Mouse (Mus musculus): ENCODE data around the gene H2al1k.
"Not testable (repeated sequence)": the region's sequence is repeated elsewhere in the genome, so short reads cannot be mapped to it uniquely, and the experiment has no call there.

The H2al1k gene

GRCm38 (mm10) chrX:9350327-9350726, at the start of gene H2al1k:
H2al1k (plus strand) TSS chrX:9350627.
- not testable (repeated sequence) for DNase-seq (ENCODE audit: low spot score in 2 of 2)

GRCm38 (mm10) chrX:9302791-9303190, 47.6 kb upstream of the H2al1k start:
- no peak for DNase-seq (ENCODE audit: low spot score in 2 of 2)

GRCm38 (mm10) chrX:9303455-9303854, 47.0 kb upstream of the H2al1k start:
- DNase-seq (ENCODE audit: low spot score in 2 of 2) = no peak

GRCm38 (mm10) chrX:9316457-9316856, 34.0 kb upstream of the H2al1k start:
- DNase-seq (ENCODE audit: low spot score in 2 of 2) = not testable (repeated sequence)

GRCm38 (mm10) chrX:9327954-9328353, 22.5 kb upstream of the H2al1k start:
- not testable (repeated sequence) for DNase-seq (ENCODE audit: low spot score in 2 of 2)

- DNase-seq (ENCODE audit: low spot score in 2 of 2) = not testable (repeated sequence)
Measured at GRCm38 (mm10) chrX:9332366-9332962, 18.0 kb upstream of the H2al1k start.

- DNase-seq (ENCODE audit: low spot score in 2 of 2) = peak in 1 of 2 experiments; percentile 47
Measured at GRCm38 (mm10) chrX:9333035-9333434, 17.4 kb upstream of the H2al1k start.

GRCm38 (mm10) chrX:9334996-9335395, 15.4 kb upstream of the H2al1k start:
- not testable (repeated sequence) for DNase-seq (ENCODE audit: low spot score in 2 of 2)

GRCm38 (mm10) chrX:9374012-9374411, 23.6 kb downstream of the H2al1k start:
- peak in 1 of 2 experiments; percentile 1 for DNase-seq (ENCODE audit: low spot score in 2 of 2)

- DNase-seq (ENCODE audit: low spot score in 2 of 2) = not testable (repeated sequence)
Measured at GRCm38 (mm10) chrX:9375927-9376326, 25.5 kb downstream of the H2al1k start.
